Mouse (Mus musculus): ENCODE data around the gene Stra6.

- TF ChIP-seq CTCF (IDR thresholded peaks at IDR 0.05; ENCODE audit: low read depth, low read length) (no peak), GATA1 (IDR thresholded peaks at IDR 0.05; ENCODE audit: borderline replicate concordance, low read length) (no peak), TAL1 (conservative IDR thresholded peaks at IDR 0.05; ENCODE audit: low read depth, low read length) (no peak)
These were observed 26.6 kb upstream of the Stra6 start for GRCm38 (mm10) chr9:58036961-58037360.

Data from G1E (cell line).